Mouse (Mus musculus): ENCODE results near the gene Krtap16-1. TPM values are rescaled to one million over a fixed set of nuclear protein-coding genes. Genes with fewer than 3 reads are reported as not detected.

Krtap16-1 gene
- not detected in 2 replicates for polyA plus RNA-seq (2015; fragmentation: Nextera tagmentation; extraction: Ambion mirVana)

GRCm38 (mm10) chr11:99986180-99986647, at the start of gene Krtap16-1:
Gene Krtap16-1, minus strand, starts transcription at chr11:99986597.
- WGBS = 70% methylated on average over 8 of the region's 8 CpGs
- no peak for ATAC-seq (replicated peaks; ENCODE audit: insufficient number of reproducible peaks, insufficient read depth, low FRiP score, low read depth)

GRCm38 (mm10) chr11:100029768-100030167, 43.4 kb upstream of the Krtap16-1 start, which contains the start of gene Krt33b:
Gene Krt33b, minus strand, starts transcription at chr11:100029868.
- no peaks in the 10 kb centered on the region for H3K36me3 ChIP-seq
- no peak within 1 kb of the TSS for H3K27ac ChIP-seq
- no peak within 1 kb of the TSS for H3K4me3 ChIP-seq
- WGBS = 84% methylated on average over 6 of the region's 6 CpGs
- no peaks in the 10 kb centered on the region for H3K9me3 ChIP-seq (replicated peaks)
- H3K27me3 ChIP-seq = no peaks in the 10 kb centered on the region
- no peak for ATAC-seq (replicated peaks; ENCODE audit: insufficient number of reproducible peaks, insufficient read depth, low FRiP score, low read depth)
- no peaks in the 10 kb centered on the region for H3K4me1 ChIP-seq (replicated peaks)
- no peak within 1 kb of the TSS for H3K4me2 ChIP-seq
- no peak within 1 kb of the TSS for H3K9ac ChIP-seq

More at GRCm38 (mm10) chr11:99986180-99986647, at the start of gene Krtap16-1:
- Histone ChIP-seq H3K9me3 (replicated peaks) (no peaks in the 10 kb centered on the region), H3K27ac (no peak within 1 kb of the TSS), H3K9ac (no peak within 1 kb of the TSS), H3K27me3 (peaks cover 13% of the 10 kb centered on the region), H3K4me1 (replicated peaks) (no peaks in the 10 kb centered on the region), H3K36me3 (no peaks in the 10 kb centered on the region), H3K4me2 (no peak within 1 kb of the TSS), H3K4me3 (no peak within 1 kb of the TSS)

- no peaks in the 10 kb centered on the region for H3K36me3 ChIP-seq
- H3K27ac ChIP-seq = no peak overlapping the region
- ATAC-seq (replicated peaks; ENCODE audit: insufficient number of reproducible peaks, insufficient read depth, low FRiP score, low read depth) = no peak
- H3K27me3 ChIP-seq = no peaks in the 10 kb centered on the region
- no peaks in the 10 kb centered on the region for H3K4me1 ChIP-seq (replicated peaks)
- no peak overlapping the region for H3K4me3 ChIP-seq
- 52% methylated on average over 5 of the region's 5 CpGs for WGBS
- no peaks in the 10 kb centered on the region for H3K9me3 ChIP-seq (replicated peaks)
- H3K4me2 ChIP-seq = no peak overlapping the region
- H3K9ac ChIP-seq = no peak overlapping the region
Measured at GRCm38 (mm10) chr11:100021438-100021837, 35.0 kb upstream of the Krtap16-1 start.

- H3K27ac ChIP-seq = no peak overlapping the region
- H3K4me2 ChIP-seq = no peak overlapping the region
- no peak overlapping the region for H3K9ac ChIP-seq
- no peaks in the 10 kb centered on the region for H3K9me3 ChIP-seq (replicated peaks)
- WGBS = 81% methylated on average over 1 of the region's 1 CpGs
- no peak overlapping the region for H3K4me3 ChIP-seq
- H3K4me1 ChIP-seq (replicated peaks) = no peaks in the 10 kb centered on the region
- H3K27me3 ChIP-seq = no peaks in the 10 kb centered on the region
- H3K36me3 ChIP-seq = no peaks in the 10 kb centered on the region
- ATAC-seq (replicated peaks; ENCODE audit: insufficient number of reproducible peaks, insufficient read depth, low FRiP score, low read depth) = no peak
Measured at GRCm38 (mm10) chr11:100019466-100019865, 33.1 kb upstream of the Krtap16-1 start.

- WGBS = 78% methylated on average over 4 of the region's 4 CpGs
Measured at GRCm38 (mm10) chr11:100016112-100016511, 29.7 kb upstream of the Krtap16-1 start, which contains the start of gene Krt33a. Gene Krt33a, minus strand, starts transcription at chr11:100016212.

GRCm38 (mm10) chr11:100013691-100014171, 27.3 kb upstream of the Krtap16-1 start:
- Histone ChIP-seq H3K9me3 (replicated peaks) (no peaks in the 10 kb centered on the region), H3K27ac (no peak overlapping the region), H3K36me3 (no peaks in the 10 kb centered on the region), H3K4me2 (no peak overlapping the region), H3K9ac (no peak overlapping the region), H3K27me3 (no peaks in the 10 kb centered on the region; the same call in 1 of the 2 replicates), H3K4me3 (no peak overlapping the region), H3K4me1 (replicated peaks) (no peaks in the 10 kb centered on the region)
- WGBS = 68% methylated on average over 4 of the region's 4 CpGs
- ATAC-seq (replicated peaks; ENCODE audit: insufficient number of reproducible peaks, insufficient read depth, low FRiP score, low read depth) = no peak

More at GRCm38 (mm10) chr11:100016112-100016511, 29.7 kb upstream of the Krtap16-1 start, which contains the start of gene Krt33a:
- Histone ChIP-seq H3K4me3 (no peak within 1 kb of the TSS), H3K27ac (no peak within 1 kb of the TSS), H3K4me2 (no peak within 1 kb of the TSS), H3K9ac (no peak within 1 kb of the TSS), H3K4me1 (replicated peaks) (no peaks in the 10 kb centered on the region), H3K27me3 (no peaks in the 10 kb centered on the region), H3K36me3 (no peaks in the 10 kb centered on the region), H3K9me3 (replicated peaks) (no peaks in the 10 kb centered on the region)
- no peak for ATAC-seq (replicated peaks; ENCODE audit: insufficient number of reproducible peaks, insufficient read depth, low FRiP score, low read depth)

- H3K36me3 ChIP-seq = no peaks in the 10 kb centered on the region
- H3K27me3 ChIP-seq = no peaks in the 10 kb centered on the region; the same call in 1 of the 2 replicates
- ATAC-seq (replicated peaks; ENCODE audit: insufficient number of reproducible peaks, insufficient read depth, low FRiP score, low read depth) = no peak
- no peaks in the 10 kb centered on the region for H3K9me3 ChIP-seq (replicated peaks)
- H3K9ac ChIP-seq = no peak overlapping the region
- WGBS = 68% methylated on average over 5 of the region's 5 CpGs
- H3K4me2 ChIP-seq = no peak overlapping the region
- H3K4me3 ChIP-seq = no peak overlapping the region
- H3K27ac ChIP-seq = no peak overlapping the region
- no peaks in the 10 kb centered on the region for H3K4me1 ChIP-seq (replicated peaks)
Measured at GRCm38 (mm10) chr11:100010682-100011081, 24.3 kb upstream of the Krtap16-1 start.

- ATAC-seq (replicated peaks; ENCODE audit: insufficient number of reproducible peaks, insufficient read depth, low FRiP score, low read depth) = no peak
- no peaks in the 10 kb centered on the region for H3K9me3 ChIP-seq (replicated peaks)
- no peaks in the 10 kb centered on the region; the same call in 1 of the 2 replicates for H3K27me3 ChIP-seq
- no peak overlapping the region for H3K27ac ChIP-seq
- 66% methylated on average over 5 of the region's 5 CpGs for WGBS
- no peak overlapping the region for H3K4me3 ChIP-seq
- no peak overlapping the region for H3K4me2 ChIP-seq
- H3K9ac ChIP-seq = no peak overlapping the region
- no peaks in the 10 kb centered on the region for H3K36me3 ChIP-seq
- no peaks in the 10 kb centered on the region for H3K4me1 ChIP-seq (replicated peaks)
Measured at GRCm38 (mm10) chr11:100008336-100008735, 21.9 kb upstream of the Krtap16-1 start.

GRCm38 (mm10) chr11:100006624-100007023, 20.2 kb upstream of the Krtap16-1 start:
- H3K36me3 ChIP-seq = no peaks in the 10 kb centered on the region
- H3K4me3 ChIP-seq = no peak overlapping the region
- H3K27ac ChIP-seq = no peak overlapping the region
- H3K27me3 ChIP-seq = no peaks in the 10 kb centered on the region; the same call in 1 of the 2 replicates
- H3K9me3 ChIP-seq (replicated peaks) = no peaks in the 10 kb centered on the region
- H3K9ac ChIP-seq = no peak overlapping the region
- no peak overlapping the region for H3K4me2 ChIP-seq
- WGBS = 49% methylated on average over 3 of the region's 3 CpGs
- ATAC-seq (replicated peaks; ENCODE audit: insufficient number of reproducible peaks, insufficient read depth, low FRiP score, low read depth) = no peak
- no peaks in the 10 kb centered on the region for H3K4me1 ChIP-seq (replicated peaks)

GRCm38 (mm10) chr11:100005905-100006304, 19.5 kb upstream of the Krtap16-1 start:
- H3K4me3 ChIP-seq = no peak overlapping the region
- H3K27me3 ChIP-seq = no peaks in the 10 kb centered on the region; the same call in 1 of the 2 replicates
- H3K9me3 ChIP-seq (replicated peaks) = no peaks in the 10 kb centered on the region
- 80% methylated on average over 8 of the region's 8 CpGs for WGBS
- H3K27ac ChIP-seq = no peak overlapping the region
- no peaks in the 10 kb centered on the region for H3K4me1 ChIP-seq (replicated peaks)
- no peak overlapping the region for H3K9ac ChIP-seq
- H3K4me2 ChIP-seq = no peak overlapping the region
- H3K36me3 ChIP-seq = no peaks in the 10 kb centered on the region
- ATAC-seq (replicated peaks; ENCODE audit: insufficient number of reproducible peaks, insufficient read depth, low FRiP score, low read depth) = no peak

- Histone ChIP-seq H3K36me3 (no peaks in the 10 kb centered on the region), H3K4me3 (no peak overlapping the region), H3K4me2 (no peak overlapping the region), H3K27ac (no peak overlapping the region), H3K9me3 (replicated peaks) (no peaks in the 10 kb centered on the region), H3K9ac (no peak overlapping the region), H3K4me1 (replicated peaks) (no peaks in the 10 kb centered on the region), H3K27me3 (no peaks in the 10 kb centered on the region)
- ATAC-seq (replicated peaks; ENCODE audit: insufficient number of reproducible peaks, insufficient read depth, low FRiP score, low read depth) = no peak
- 22% methylated on average over 6 of the region's 6 CpGs for WGBS
Measured at GRCm38 (mm10) chr11:100004846-100005245, 18.4 kb upstream of the Krtap16-1 start.

GRCm38 (mm10) chr11:99999091-99999490, 12.7 kb upstream of the Krtap16-1 start:
- Histone ChIP-seq H3K27ac (no peak overlapping the region), H3K9me3 (replicated peaks) (no peaks in the 10 kb centered on the region), H3K4me3 (no peak overlapping the region), H3K4me1 (replicated peaks) (no peaks in the 10 kb centered on the region), H3K36me3 (no peaks in the 10 kb centered on the region), H3K9ac (no peak overlapping the region), H3K27me3 (peaks cover 20% of the 10 kb centered on the region), H3K4me2 (no peak overlapping the region)
- no peak for ATAC-seq (replicated peaks; ENCODE audit: insufficient number of reproducible peaks, insufficient read depth, low FRiP score, low read depth)
- 80% methylated on average over 7 of the region's 7 CpGs for WGBS
